Mouse (Mus musculus) urinary bladder, postnatal 25 days (tissue): ENCODE measurements around the gene Il34.

Experiments
- DNase-seq: peaks from one replicate; pipeline ENCODE4 v3.0.0; 2022; ENCODE audit warnings: low spot score

The Il34 gene

GRCm38 (mm10) chr8:110805669-110806068 lies at the start of gene Il34:
Il34 (minus strand) TSS chr8:110805924.
- DNase-seq = no peak

GRCm38 (mm10) chr8:110851186-110851585 lies 45.5 kb upstream of the Il34 start:
- DNase-seq = no peak

DNA sequence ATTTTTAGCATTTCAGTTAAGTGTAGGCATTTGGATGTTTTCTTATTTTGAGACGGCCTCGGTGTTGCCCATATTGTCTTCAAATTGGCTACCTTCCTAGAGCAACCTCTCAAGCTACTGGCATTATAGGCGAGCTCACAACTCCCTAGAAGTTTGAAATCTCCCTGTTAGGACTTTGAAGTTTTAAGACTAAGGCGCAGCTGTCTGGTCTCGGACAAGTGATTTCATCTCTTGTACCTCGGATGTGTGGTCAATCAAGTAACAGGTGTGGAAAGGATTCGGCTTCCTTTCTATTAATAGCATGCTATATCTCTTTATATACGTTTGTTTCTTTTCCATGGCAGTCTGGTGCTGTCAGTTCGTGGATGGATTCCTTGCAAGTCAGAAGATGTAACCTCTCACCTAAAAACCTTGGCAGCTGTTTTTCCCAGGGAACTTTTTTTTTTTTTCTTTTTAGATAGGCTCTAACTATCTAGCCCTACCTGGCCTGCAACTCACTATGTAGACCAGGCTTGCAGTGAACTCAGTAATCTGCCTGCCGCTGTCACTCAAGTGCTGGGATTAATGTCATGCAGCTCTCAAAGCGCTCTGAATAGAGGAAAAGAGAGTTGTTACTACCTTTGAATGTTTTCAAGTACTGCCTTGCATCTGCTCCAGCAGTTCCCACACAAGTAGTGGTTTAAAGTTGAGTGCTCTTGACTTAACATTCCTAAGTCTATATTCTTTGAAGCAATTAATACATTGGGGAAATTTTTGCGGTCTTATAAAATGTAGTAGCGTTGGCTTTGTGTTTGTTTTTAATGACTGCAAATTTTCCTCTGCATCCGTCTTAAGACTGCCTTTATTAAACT lies 42.1 kb upstream of the Il34 start:
- no peak for DNase-seq

DNA sequence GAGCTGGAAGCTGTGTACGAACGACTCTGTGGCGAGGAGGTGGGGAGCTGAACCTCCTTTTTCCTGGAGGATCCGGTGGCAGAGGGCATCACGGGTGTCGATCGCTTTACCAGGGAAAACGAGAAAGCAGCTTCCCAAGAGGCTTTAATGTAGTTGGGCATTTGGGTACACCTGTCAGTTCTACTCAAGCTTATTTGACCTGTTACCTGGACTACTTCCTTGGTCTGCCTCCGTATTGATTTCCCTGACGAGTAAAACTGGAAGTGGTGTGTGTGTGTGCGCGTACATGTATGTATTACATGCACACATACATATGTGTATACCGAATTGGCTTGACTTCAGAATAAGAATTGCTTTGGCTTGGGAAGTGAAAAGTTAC lies 41.4 kb upstream of the Il34 start:
- no peak for DNase-seq

- DNase-seq = peak; percentile 82
These were observed 40.9 kb upstream of the Il34 start, which contains the start of the genes Cog4 and Sf3b3 for GRCm38 (mm10) chr8:110846405-110847170. Cog4 (plus strand) TSS chr8:110846600. Sf3b3 (minus strand) TSS chr8:110846787.

- DNase-seq = no peak
These were observed 40.2 kb upstream of the Il34 start for GRCm38 (mm10) chr8:110845821-110846404.

- no peak for DNase-seq
These were observed 39.2 kb upstream of the Il34 start for GRCm38 (mm10) chr8:110844941-110845340.

DNA sequence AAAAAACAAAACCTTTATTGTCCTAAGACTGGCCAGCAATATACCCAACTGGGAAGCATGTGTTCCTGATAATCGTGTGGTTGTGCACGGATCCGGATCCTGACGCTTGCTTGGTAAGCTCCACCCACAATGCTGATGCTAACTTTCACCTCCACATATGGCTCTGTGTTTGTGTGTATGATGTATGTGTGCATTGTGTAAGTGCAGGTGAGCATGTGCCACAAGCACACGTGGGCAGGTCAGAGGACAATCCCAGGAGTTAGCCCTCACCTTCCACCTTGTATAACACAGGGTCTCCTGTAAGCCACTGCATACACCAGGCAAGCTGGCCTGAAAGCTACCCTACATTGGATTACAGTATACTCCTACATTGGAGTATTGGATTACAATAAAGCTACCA lies 37.5 kb upstream of the Il34 start:
- DNase-seq = no peak

GRCm38 (mm10) chr8:110842012-110842574 lies 36.4 kb upstream of the Il34 start:
- DNase-seq = no peak

GRCm38 (mm10) chr8:110831956-110832355 lies 26.2 kb upstream of the Il34 start:
- no peak for DNase-seq

DNA sequence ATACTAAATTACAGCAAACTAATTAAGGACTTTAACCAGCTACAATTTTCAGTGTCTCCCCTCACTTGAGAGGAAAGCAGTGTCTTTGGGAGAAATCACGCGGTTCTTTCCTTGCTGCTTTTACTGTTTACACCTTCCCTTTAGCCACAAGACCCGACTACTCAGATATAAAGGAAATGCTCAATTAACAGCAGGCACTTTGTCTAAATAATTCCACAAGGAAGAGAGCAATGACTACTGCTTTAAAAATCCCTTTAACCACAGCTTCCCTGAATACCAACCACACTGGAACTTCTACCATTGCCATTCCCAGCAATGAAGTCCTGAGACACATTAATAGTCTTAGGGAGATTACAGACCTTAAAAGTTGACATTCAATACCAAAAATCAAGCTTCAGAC lies 22.8 kb upstream of the Il34 start:
- no peak for DNase-seq

DNA sequence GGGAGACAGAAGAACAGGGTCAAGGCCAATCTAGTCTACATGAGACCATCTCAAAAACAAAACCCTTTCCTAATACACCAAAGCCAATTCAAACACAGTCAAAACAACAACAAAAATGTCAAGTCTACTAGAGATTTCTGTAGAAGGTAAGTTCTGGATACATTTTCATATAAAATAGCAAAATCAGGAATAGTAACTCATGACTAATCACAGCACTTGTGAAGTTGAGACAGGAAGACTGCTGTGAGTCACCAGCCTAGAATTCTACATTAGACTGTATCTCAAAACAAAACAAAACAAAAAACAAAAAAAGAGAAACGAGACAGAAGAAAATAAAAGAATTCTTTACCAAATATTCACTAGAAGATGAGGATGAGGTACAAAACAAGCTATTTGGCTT lies 19.1 kb upstream of the Il34 start:
- DNase-seq = no peak

- no peak for DNase-seq
These were observed 16.2 kb upstream of the Il34 start for GRCm38 (mm10) chr8:110821960-110822359.

GRCm38 (mm10) chr8:110820257-110820656 lies 14.5 kb upstream of the Il34 start:
- DNase-seq = no peak

DNA sequence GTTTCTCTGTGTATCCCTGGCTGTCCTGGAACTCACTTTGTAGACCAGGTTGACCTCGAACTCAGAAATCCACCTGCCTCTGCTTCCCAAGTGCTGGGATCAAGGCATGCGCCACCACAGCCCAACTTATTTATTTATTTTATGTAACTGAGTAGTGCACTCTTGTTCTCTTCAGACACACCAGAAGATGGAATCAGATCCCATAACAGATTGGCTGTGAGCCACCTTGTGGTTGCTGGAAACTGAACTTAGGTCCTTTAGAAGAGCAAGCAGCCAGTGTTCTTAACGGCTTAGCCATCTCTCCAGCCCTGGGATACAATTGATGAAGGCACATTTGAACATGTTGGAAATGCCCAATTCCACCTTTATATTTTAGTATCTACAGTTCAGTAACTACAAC lies 12.9 kb upstream of the Il34 start:
- no peak for DNase-seq

DNA sequence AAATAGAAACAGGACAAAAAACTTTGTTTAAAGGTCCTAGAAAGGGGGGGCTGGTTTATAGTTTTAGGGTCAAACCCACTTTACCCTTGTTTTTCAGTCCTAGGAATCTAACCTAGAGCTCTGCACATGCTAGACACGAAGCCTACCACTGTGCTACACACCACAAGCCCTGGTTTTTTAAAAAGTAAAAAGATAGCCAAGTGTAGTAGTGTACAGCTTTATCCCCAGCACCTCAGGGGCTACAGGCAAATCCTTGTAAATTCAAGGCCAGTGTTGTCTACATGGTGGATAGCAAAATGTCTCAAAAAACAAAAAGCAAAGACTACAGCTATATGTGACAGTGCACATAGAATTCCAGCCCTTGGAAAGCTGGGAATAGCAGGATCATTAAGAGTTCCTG lies 11.3 kb upstream of the Il34 start:
- no peak for DNase-seq

DNA sequence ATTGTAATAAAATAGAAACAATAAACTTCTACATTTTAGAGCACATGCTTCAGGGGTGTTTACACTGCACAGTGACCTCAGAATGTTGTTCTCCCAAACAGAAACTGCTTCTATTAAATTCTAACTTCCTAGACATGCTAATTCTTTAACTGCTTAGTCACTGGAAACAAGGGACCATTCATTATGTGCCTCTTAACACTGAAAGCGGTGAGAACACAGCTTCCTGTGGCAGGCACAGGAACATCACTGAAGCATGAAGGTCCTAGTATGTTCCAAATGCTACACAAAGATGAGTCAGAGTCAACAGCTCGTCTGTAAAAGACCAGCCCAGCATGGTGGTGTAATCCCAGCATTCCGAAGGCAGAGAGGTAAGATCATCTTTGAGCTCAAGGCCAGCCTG lies 9.6 kb upstream of the Il34 start:
- no peak for DNase-seq

GRCm38 (mm10) chr8:110813081-110813812 lies 7.5 kb upstream of the Il34 start:
- no peak for DNase-seq

GRCm38 (mm10) chr8:110812349-110813080 lies 6.8 kb upstream of the Il34 start:
- DNase-seq = no peak

- no peak for DNase-seq
These were observed 6.1 kb upstream of the Il34 start for GRCm38 (mm10) chr8:110811793-110812192.

DNA sequence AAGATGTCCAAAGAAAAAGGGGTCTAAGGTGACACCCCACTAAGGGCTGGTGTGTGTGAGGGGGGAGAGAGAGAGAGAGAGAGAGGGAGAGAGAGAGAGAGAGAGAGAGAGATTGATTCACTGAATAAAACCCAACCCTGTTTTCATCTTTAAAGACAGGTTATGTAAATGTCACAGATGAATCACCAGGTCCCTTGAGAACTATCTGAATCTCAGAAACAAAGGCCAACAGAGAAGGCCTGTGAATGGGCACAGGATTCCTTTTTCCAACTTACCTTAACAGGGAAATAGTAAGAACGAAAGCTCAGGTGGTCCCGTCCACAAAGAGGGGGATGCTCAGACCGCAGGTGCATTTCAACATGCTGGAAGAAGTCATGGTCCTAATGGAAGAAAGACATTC lies 5.4 kb upstream of the Il34 start:
- no peak for DNase-seq
